Mouse (Mus musculus) embryonic facial prominence, embryonic 11.5 days (tissue): Measurements from ENCODE around the gene Inpp5b. TPM values are rescaled to one million over a fixed set of nuclear protein-coding genes. Genes with fewer than 3 reads are reported as not detected.

Source experiments
- ATAC-seq: fragments of 200-750 bp; cut with Nextera tagmentation; replicated peaks from 2 replicates; pipeline ENCODE4 v1.8.0; 2017; ENCODE audit warnings: low read depth; ENCODE audit not compliant: insufficient number of reproducible peaks, low FRiP score, low TSS enrichment
- DNase-seq: peaks from one replicate; pipeline ENCODE4 v3.0.0-alpha.2; 2015; ENCODE audit warnings: low spot score
- H3K27ac ChIP-seq: fragments of 300-500 bp; sonication (generic); replicated peaks from 2 replicates; pipeline ENCODE4 v1.5.1; 2014; ENCODE audit warnings: mild to moderate bottlenecking, low read depth, low read length, control low read depth
- H3K27me3 ChIP-seq: fragments of 300-500 bp; sonication (generic); 2 replicates; pipeline ENCODE4 v1.6.1; 2014; ENCODE audit warnings: mild to moderate bottlenecking, low read length, moderate library complexity, mixed read lengths; ENCODE audit not compliant: control insufficient read depth, insufficient read depth
- H3K36me3 ChIP-seq: fragments of 300-500 bp; sonication (generic); replicated peaks from 2 replicates; pipeline ENCODE4 v1.6.1; 2014; ENCODE audit warnings: low read depth, mild to moderate bottlenecking, low read length, moderate library complexity, mixed read lengths; ENCODE audit not compliant: control insufficient read depth, insufficient read depth
- H3K4me1 ChIP-seq: fragments of 300-500 bp; sonication (generic); 2 replicates; pipeline ENCODE4 v1.6.1; 2014; ENCODE audit warnings: low read length, mixed read lengths; ENCODE audit not compliant: control insufficient read depth, insufficient read depth
- H3K4me2 ChIP-seq: fragments of 300-500 bp; sonication (generic); 2 replicates; pipeline ENCODE4 v1.6.1; 2014; ENCODE audit warnings: low read depth, mild to moderate bottlenecking, control low read depth, low read length, moderate library complexity
- H3K4me3 ChIP-seq: fragments of 300-500 bp; sonication (generic); 2 replicates; pipeline ENCODE4 v1.5.1; 2014; ENCODE audit warnings: low read depth, low read length, control low read depth
- H3K9ac ChIP-seq: fragments of 300-500 bp; sonication (generic); replicated peaks from 2 replicates; pipeline ENCODE4 v1.6.1; 2014; ENCODE audit warnings: mild to moderate bottlenecking, control low read depth, low read length
- H3K9me3 ChIP-seq: fragments of 300-500 bp; sonication (generic); replicated peaks from 2 replicates; pipeline ENCODE4 v1.6.1; 2016; ENCODE audit warnings: mild to moderate bottlenecking, low read length, inconsistent platforms, mixed read lengths; ENCODE audit not compliant: control insufficient read depth
- WGBS: fragments of 180-500 bp; shearing (Covaris S2); extraction: QIAGEN DNeasy Blood & Tissue Kit; methylation state at CpG from one replicate; pipeline ENCODE4 v1.1.7; 2014; 5-methylcytosine and 5-hydroxymethylcytosine counted together
- polyA plus RNA-seq: library from polyadenylated mRNA; unstranded; fragments of >200 nt; fragmentation: Nextera tagmentation; extraction: Ambion mirVana; gene quantifications from 2 replicates; pipeline ENCODE4 v1.2.1, GENCODE M21; 2014

Inpp5b gene
- polyA plus RNA-seq, 1 experiment from 2014 or later = 26.2 TPM

DNA sequence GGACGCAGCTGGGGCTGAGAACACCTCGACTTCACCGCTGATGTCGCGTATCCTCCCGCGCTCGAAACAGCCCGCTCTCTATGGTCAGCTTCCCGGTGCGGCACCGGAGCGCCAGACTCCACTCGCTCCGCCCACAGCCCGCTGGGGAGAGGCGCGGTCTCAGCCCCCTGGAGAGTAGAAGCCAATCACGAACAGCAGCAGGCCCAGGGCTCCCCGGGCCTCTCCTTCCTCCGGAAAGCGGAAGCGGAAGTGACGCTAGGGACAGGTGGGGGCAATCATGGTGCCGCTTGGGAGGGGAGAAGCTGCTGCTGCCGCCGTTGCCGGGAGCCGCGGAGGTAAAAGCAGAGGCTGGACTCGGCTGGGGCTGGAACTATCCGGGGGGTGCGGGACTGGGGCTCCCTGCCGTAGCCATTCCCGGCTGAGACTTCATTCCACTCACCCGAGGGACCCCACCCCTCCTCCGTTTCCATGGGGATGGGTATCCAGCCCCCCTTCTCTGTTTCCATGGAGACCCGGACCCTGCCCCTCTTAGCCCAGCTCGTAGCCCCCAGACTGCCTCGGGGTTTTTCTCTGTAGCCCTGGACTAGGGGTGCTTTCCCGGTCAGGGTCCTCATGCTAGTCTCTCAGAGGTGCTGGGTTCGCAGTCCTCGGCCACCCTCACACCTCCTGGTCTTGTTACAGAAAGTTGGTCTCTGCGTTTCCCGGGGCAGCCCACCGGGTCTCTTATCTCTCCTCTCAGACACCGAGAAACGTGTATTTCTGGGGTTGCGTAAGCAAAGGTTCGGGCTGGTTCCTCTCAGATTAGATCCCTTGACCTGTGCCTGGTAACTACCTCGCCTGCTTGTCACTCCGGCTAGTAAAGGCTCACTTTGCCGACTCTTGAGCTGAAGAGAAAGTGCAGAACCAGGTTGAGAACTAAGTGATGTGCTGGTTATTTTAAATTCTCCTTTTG lies 60.9 kb downstream of the Inpp5b start:
- Histone ChIP-seq H3K4me3 (peak overlapping the region; percentile 87), H3K27me3 (no peaks in the 10 kb centered on the region), H3K4me1 (peaks cover 2% of the 10 kb centered on the region; the same call in 1 of the 2 replicates), H3K4me2 (peak overlapping the region; percentile 85), H3K9me3 (no peaks in the 10 kb centered on the region), H3K9ac (peak overlapping the region; percentile 96), H3K36me3 (no peaks in the 10 kb centered on the region), H3K27ac (peak overlapping the region; percentile 98)
- DNase-seq (peak; percentile 98), ATAC-seq (peak; percentile 99)
- WGBS = 2% methylated on average over 50 of the region's 53 CpGs

GRCm38 (mm10) chr4:124803406-124803805 lies 61.8 kb downstream of the Inpp5b start:
- no peak for DNase-seq
- 74% methylated on average over 6 of the region's 6 CpGs for WGBS
- no peak overlapping the region; the same call in 1 of the 2 replicates for H3K9ac ChIP-seq
- no peaks in the 10 kb centered on the region for H3K9me3 ChIP-seq
- no peak overlapping the region for H3K27ac ChIP-seq
- peak overlapping the region; percentile 75 for H3K4me2 ChIP-seq
- ATAC-seq = no peak
- H3K36me3 ChIP-seq = no peaks in the 10 kb centered on the region
- H3K4me1 ChIP-seq = peaks cover 2% of the 10 kb centered on the region; the same call in 1 of the 2 replicates
- no peaks in the 10 kb centered on the region for H3K27me3 ChIP-seq
- H3K4me3 ChIP-seq = peak overlapping the region; percentile 87

DNA sequence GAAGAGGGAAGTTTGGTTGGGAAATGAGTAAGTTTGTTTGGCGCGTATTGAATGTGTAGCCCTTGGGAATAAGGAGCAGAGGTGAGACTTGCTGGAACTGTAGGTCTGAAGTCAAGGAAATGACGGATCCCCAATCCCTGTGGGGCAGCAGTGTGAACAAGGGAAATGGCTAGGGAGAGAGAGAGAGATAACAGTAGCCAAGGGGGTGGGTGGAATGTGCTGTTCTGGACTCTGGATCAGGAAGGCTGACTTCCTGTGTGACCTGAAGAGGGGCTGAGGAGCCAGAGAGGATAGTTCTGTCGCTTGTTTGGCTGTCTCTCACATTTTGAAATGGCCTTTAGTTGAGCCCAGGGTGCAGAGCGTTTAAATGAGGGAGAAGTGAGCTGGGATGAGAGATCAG lies 66.9 kb downstream of the Inpp5b start:
- no peak for ATAC-seq
- H3K36me3 ChIP-seq = no peaks in the 10 kb centered on the region; the same call in 1 of the 2 replicates

GRCm38 (mm10) chr4:124809136-124809883 lies 67.7 kb downstream of the Inpp5b start:
- Histone ChIP-seq H3K4me3 (no peak overlapping the region), H3K4me2 (no peak overlapping the region), H3K36me3 (no peaks in the 10 kb centered on the region; the same call in 1 of the 2 replicates), H3K9ac (no peak overlapping the region), H3K9me3 (no peaks in the 10 kb centered on the region), H3K27me3 (no peaks in the 10 kb centered on the region), H3K4me1 (no peaks in the 10 kb centered on the region), H3K27ac (no peak overlapping the region)
- WGBS = 85% methylated on average over 9 of the region's 9 CpGs
- ATAC-seq = no peak
- DNase-seq = no peak

More for the DNA sequence above, 66.9 kb downstream of the Inpp5b start:
- WGBS = 82% methylated on average over 5 of the region's 5 CpGs
- no peak for DNase-seq
- peaks cover under 1% of the 10 kb centered on the region; the same call in 1 of the 2 replicates for H3K4me1 ChIP-seq
- no peaks in the 10 kb centered on the region for H3K27me3 ChIP-seq
- no peak overlapping the region for H3K4me3 ChIP-seq
- H3K9ac ChIP-seq = no peak overlapping the region
- no peak overlapping the region for H3K27ac ChIP-seq
- no peaks in the 10 kb centered on the region for H3K9me3 ChIP-seq
- no peak overlapping the region for H3K4me2 ChIP-seq

GRCm38 (mm10) chr4:124810056-124810455 lies 68.4 kb downstream of the Inpp5b start:
- H3K9me3 ChIP-seq = no peaks in the 10 kb centered on the region
- 91% methylated on average over 7 of the region's 7 CpGs for WGBS
- no peak overlapping the region for H3K27ac ChIP-seq
- DNase-seq (no peak), ATAC-seq (no peak)
- no peak overlapping the region for H3K4me3 ChIP-seq
- no peaks in the 10 kb centered on the region; the same call in 1 of the 2 replicates for H3K36me3 ChIP-seq
- no peak overlapping the region for H3K9ac ChIP-seq
- H3K4me1 ChIP-seq = no peaks in the 10 kb centered on the region
- no peaks in the 10 kb centered on the region for H3K27me3 ChIP-seq
- H3K4me2 ChIP-seq = no peak overlapping the region

DNA sequence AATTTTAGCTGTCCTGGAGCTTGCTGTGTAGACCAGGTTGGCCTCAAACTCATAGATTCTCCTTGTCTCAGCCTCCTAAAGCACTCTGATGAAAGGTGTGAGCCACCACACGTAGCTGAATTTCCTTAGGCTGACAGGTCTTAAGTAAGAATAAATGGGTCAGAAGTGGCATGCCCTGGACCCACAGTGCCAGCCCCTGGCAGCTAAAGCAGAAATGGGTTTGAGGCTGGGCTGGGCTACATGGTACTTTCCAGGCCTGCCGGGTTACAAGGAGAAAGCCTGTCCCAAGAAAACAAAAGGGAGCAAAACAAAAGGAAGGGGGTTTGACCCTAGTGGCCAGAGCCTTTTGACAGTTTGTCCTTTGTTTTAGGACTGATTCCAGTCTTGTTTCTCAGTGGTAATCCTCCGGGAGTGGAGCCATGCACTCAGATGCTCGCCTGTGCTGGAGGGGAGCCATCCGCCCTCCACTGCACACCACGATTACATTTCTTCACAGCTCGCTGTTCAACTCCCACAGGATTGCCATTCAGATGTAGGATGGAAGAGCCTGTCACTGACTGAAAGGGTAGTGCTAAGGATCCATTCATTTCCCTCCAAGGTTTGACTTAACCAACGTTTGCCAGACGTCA lies 69.8 kb downstream of the Inpp5b start:
- H3K4me3 ChIP-seq = no peak overlapping the region
- H3K4me2 ChIP-seq = no peak overlapping the region
- H3K4me1 ChIP-seq = no peaks in the 10 kb centered on the region
- no peaks in the 10 kb centered on the region; the same call in 1 of the 2 replicates for H3K36me3 ChIP-seq
- ATAC-seq (no peak), DNase-seq (no peak)
- WGBS = 41% methylated on average over 9 of the region's 9 CpGs
- H3K9me3 ChIP-seq = no peaks in the 10 kb centered on the region
- H3K9ac ChIP-seq = no peak overlapping the region
- H3K27me3 ChIP-seq = no peaks in the 10 kb centered on the region
- H3K27ac ChIP-seq = no peak overlapping the region

DNA sequence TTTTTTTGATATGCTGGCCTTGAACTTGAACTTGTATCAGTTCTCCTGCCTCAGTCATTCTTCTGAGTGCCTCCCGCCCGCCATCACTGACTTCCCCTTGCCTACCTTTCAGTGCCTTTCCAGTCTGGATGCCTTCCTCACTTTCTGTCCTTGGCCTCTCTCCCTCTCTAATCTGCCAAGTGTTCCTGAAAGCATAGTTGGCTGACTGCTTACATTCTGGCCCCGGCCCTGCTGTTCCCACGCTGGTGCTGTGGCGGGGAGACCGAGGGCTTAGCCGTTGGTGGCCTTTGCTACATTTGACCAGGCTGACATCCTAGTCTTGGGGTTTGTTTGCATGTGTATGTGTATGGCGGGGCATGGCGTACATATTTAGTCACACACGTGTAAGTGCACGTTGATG lies 74.3 kb downstream of the Inpp5b start:
- H3K27me3 ChIP-seq = no peaks in the 10 kb centered on the region
- H3K9ac ChIP-seq = no peak overlapping the region
- no peaks in the 10 kb centered on the region for H3K4me1 ChIP-seq
- H3K4me3 ChIP-seq = no peak overlapping the region
- H3K36me3 ChIP-seq = no peaks in the 10 kb centered on the region
- no peak overlapping the region for H3K27ac ChIP-seq
- 98% methylated on average over 11 of the region's 11 CpGs for WGBS
- DNase-seq (no peak), ATAC-seq (no peak)
- no peak overlapping the region for H3K4me2 ChIP-seq
- no peaks in the 10 kb centered on the region for H3K9me3 ChIP-seq
